Mouse (Mus musculus) mesoderm, embryonic 11.5 days (tissue): ENCODE data around the gene Hsd17b7.

Source experiments
- DNase-seq: peaks from one replicate; pipeline ENCODE4 v3.0.0-alpha.2; 2012; ENCODE audit warnings: low read depth, low spot score

Gene Hsd17b7

DNA sequence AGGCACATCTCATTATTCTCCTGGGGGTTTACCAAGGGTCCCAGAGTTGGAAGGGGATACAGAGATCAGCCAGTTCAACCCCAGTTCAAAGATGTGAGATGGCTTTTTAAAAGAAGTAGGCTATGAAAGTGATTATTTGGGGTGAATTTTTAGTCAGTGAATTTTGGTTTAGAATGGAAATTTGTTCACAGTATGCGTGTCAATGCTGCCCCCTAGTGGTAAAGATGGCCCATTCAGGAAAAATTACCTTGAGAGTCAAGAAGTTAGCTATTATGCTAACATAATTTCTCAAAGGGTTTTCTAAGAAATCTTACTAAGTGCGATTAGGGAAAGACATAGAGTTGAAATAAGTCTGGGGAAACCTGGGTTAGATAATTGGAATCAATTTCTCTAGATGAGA lies 29.7 kb downstream of the Hsd17b7 start:
- DNase-seq = no peak

DNA sequence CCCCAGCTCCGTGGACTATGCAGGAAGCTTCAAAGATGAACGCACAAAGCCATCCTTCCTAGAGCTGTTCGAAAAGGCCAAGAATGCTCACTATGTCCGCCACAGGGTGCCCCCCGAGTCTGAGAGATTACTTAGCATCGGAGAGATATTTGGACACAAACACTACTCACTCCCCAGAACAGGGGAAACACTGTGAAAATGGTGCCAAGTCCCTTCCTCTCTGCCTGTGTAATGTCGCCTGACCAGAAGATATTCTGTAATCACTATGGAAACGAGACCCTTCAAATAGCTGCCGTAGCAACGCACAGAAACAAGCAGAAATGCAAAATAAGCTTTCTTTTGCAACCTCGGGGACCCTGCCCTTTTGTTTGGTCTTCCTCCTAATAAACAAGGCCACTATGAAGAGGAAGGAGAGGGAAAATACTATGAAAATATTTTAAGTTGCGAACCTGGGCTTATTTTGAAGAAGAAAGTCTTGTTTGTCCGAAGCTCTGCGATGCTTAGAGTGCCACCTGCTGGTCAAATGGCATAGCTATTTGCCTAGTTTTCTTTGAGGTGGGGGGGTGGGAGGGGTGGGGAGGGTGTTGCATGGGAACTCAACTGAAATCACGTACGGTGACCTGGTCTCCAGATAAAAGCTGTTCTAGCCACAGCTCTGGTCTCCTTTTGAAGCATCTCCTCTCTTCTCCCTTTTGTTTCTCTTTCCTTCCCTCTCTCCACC lies 34.9 kb downstream of the Hsd17b7 start:
- peak; percentile 65 for DNase-seq

DNA sequence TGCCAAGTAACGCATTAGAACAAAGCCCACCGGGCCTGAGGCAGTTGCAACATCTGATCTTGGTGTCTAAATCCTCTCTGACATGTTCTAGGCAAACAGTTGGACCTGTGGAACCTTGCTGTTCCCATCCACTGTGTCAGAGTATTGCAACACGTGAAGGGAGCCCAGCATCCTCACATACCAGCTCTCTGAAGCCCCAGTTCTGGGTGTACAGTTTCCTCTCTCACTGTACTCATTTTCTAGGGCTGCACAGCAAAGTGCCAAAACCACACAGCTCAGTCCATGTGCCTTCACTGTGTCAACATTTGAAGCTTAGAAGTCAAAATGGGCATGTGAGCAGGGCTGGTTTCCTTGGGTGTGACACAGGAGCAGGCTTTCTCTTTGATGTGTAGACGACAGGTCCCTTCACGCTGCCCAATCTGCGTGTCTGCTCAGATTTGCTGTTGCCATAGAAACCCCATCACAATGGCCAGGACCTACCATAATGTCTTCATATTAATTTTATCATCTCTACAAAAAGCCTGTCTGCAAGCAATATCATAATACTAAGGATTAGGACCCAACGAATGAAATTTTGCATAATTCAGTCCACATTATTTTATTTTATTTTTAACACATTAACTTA lies 36.8 kb downstream of the Hsd17b7 start:
- DNase-seq = no peak

DNA sequence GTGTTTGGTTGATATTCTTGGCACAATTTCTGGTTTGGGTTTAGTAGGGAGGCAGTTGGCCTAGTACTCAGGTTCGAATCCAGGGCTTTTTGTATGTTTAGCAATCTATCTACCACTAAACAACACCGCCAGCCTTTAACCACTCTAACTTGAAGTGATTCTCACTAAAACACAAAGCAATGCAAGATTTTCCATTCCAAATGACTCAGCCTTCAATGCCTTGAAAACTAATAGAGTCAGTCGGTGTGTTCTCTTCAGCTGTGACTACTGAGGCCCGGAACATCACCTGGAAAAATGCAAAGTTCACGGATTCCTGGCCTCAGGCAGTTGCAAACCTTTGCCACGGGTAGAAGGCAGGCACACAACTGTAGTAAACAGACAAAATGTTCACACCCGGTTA lies 37.3 kb downstream of the Hsd17b7 start:
- DNase-seq = no peak

DNA sequence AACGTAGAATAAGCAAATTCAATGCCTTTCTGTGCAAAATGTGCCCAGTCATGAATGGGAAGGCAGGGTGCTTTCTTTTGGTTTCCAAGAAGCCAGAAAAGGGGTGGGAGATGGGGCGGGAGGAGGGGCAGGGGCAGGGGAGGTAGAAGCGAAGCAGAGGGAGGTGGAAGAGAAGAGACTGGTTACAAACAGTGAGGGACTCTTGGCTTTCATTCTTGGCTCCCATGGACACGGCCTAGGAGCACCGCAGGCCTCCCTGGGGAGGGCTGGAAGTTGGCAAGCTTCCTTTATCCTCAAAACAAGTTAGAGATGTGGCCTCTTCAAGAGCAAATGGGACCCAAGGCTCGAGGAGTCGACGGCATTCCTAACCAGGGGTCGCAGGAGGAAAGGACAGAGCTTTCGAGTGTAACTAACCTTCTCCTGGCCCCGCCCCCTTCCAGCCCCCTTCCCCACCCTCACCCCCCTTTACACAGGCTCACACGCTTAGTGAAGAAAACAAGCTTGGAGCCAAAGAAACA lies 40.5 kb downstream of the Hsd17b7 start, which contains the start of gene Ccdc190:
Gene Ccdc190, plus strand, starts transcription at position 195 of the 518 bp plus-strand sequence.
- no peak for DNase-seq

DNA sequence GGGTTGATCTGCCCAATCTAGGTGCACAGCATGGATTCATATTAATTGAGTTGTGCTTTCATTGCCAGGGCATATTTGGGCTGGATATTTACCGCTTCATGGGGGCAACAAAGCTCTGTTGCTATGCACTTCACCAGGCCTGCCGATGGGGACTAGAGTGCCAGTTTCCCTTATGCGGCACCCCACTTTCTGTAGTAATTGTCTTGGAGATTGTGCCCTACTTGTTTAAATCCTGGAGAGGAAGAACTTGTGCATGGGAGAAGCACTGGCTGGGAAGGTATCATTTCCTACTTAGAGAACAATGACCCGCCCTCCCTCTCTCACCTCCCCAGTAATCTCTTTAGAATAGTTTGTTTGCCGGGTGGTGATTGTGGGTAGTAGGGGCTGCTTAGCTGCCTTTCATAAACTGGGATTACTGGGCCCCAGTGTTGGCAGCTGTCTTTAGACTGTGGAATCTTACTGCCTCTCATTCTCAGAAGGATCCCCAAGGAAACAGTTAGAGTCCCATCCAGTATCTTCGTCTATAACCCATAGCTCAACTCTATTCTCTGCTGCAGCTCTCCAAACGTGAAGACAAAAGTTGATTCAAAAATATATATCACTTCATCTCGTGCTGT lies 41.2 kb downstream of the Hsd17b7 start:
- no peak for DNase-seq

DNA sequence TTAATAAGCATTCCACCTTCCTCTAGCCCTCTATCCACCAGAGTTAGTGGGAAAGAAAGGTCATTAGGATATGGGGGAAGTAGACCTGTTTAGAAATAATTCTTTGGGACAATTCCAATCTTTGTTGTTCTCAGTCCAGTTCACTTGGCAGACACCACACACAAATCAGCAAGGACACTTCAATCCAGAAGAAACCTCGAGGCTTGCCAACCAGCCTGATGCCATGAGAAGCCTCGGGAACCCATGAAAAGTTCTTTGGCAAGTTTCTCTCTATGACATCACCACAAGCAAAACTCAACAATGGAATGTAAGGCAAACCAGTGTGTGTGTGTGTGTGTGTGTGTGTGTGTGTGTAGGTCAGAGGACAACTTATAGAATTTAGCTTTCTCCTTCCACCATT lies 44.5 kb downstream of the Hsd17b7 start:
- no peak for DNase-seq

DNA sequence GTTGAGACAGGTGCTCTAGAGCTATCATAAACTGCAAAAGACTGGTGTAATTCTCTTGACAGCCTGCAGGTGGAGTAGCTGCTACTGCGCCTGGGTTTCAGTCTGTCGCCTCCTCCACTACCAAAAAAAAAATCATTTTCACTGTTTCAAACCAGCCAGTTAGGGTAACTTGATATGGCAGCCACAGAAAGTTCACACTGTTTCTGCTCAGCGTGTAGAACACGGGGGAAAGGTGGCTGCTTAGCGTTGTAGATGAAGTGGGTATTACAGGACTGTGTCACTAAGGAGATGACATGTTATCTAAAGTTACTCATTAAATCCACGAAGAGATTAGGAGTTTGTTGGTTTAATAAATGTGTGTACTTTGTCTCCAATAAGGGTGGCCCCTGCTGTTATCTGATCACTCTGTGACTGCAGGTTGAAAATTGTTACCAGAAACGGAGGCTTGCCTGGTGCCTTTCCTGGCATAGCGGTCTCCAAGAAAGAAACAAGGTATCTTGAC lies 47.3 kb downstream of the Hsd17b7 start:
- peak; percentile 61 for DNase-seq

DNA sequence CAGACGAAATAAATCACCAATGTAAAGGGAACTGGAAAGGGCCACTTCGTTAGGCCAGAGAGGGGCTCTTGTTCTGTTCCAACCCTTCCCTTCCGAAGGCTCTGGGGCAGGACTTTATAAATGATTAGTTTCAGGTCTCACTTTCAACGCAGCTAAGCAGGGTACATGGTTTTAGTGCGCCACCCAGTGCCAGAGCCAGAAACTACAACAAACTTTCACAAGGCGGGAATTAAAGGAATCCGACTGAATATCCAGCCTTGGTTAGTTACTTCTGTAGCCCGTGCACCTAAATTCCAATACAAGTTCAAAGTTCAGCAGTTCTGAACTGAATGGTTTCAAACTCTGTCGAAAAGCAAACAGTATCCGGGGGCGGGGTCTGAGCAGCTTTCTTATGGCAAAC lies 49.8 kb downstream of the Hsd17b7 start:
- peak; percentile 87 for DNase-seq

DNA sequence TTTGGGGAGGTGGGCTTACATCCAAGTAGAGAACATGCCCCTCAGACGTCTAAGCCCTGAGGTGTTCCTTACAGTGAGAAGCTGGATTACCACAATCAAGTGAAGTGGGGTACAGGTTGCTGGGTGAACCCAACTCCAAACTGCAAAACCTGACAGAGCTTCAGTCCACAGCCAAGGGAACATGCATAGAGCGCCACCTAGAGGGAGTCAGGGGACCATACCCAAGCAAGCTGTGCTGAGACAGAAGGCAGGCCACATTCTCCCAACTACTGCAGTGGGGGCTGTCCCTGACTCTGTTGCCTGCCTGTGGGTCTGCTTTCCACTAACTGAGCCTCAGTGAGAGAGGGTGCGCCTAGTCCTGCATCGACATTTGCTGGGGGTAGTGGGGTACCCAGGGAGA lies 51.0 kb downstream of the Hsd17b7 start:
- peak; percentile 75 for DNase-seq

DNA sequence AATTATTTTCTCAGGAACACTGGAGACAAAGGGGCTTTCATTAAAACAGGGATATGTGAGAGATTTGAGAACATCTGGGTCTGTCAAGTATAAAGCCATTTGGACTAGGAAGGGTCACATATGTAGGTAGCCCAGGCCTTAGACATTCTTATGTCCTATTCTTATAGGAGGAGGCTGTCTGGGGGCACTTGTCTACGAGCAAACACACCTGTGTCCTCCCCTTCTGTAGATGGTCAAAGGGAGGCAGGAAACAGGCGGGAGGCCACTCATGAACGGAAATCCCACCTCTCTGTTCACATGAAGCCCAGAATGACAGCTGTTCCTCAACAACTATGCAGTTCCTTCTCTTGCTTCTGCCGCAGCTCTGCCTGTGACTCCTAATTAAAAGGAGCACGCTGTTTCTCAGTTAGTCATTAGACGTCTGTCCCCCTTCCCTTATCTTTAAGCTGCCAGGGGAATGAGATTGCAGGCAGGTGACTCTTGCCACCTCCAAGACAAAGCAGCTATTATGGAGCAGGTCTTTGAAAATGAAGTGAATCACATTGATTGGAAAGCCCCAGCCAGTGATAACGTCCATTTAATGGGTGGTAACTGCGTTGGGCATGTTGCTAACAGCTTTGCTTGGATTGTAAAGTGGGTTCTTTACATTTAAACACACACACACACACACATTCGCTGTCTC lies 51.8 kb downstream of the Hsd17b7 start:
- DNase-seq = no peak

DNA sequence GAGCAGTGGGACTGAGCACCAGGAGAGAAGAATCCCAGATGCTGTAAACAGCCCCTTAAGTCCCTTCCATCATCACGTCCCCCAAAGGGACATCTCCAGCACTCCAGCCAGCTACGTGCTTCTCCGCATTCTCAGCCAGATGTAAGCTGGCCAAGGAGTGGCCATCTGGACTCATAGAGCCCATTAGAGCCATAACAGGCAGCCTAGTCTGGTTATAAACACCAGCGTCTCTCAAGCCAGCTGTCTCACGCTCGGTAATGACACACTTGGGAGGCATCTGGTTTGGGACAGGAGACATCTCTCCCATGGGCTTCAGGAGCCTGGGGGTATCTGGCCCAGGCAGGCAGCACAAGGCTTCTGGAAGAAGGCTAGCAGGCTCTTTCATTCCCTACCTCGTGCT lies 52.4 kb downstream of the Hsd17b7 start:
- DNase-seq = peak; percentile 52

DNA sequence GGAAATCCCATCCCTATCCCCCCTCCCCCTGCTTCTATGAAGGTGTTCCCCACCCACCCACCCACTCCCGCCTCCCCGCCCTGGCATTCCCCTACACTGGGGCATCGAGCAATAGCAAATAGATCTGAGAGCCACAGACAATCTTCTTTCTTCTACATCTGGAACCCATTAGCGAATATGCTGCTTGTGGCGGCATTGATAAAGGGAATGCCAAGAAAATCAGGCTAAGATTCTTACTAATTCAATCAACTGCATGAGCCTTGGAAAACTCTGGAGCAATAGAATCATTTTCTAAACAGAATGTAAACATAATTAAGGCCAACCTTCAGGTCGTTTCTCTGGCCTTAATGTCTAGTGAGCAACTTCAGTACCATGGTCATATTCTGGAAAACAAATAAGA lies 57.5 kb downstream of the Hsd17b7 start:
- DNase-seq = no peak

DNA sequence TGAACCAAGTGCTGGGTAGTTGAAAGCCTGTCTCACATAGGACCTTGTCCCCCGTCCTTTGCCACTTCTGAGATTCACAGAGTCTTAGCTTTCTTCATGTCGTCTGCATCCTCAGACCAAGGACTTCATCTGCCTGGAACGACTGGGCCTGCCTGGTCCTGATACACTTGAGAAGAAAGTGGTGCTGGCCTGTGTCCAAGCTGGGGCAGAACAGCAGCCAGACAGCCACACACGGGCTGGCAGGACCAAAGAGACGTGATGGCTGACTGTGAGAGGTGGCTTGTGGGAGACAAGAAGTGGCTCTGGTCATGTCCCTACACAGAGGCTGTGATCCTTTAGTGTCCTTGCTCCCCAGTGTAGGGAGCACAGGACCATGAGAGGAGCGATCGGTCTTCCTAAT lies 58.3 kb downstream of the Hsd17b7 start:
- DNase-seq = no peak

DNA sequence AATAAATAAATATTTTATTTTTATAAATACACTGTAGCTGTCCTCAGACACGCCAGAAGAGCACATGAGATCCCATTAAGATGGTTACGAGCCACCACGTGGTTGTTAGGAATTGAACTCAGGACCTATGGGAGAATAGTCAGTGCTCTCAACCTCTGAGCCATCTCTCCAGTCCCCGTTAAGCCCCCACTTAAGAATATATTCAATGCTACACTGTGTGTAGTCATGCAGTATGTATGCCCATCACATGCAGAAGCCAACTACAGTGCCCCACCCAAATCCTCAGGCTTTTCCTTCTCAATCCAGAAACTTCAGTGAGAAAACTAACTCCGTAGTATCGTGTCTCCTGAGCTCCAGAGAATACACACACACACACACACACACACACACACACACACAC lies 59.4 kb downstream of the Hsd17b7 start:
- DNase-seq = no peak

DNA sequence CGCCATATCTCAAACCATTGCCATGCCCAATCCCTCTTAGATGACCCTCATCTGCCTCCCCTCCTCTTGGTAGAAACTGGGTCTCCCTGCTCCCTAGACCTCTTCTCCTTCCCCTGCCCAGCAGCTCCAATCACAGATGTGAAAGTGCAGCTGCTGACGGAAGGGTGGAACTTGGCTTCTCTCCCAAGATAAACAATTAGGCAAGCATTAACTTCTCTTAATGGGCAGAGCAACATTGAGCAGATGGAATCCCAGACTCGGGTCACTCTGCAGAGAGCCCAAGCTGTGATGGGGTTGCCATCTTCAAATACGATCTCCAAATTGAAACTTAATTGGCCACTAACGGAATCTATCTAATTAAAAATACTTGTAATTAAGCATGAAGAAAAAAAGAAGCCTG lies 59.9 kb downstream of the Hsd17b7 start:
- no peak for DNase-seq

DNA sequence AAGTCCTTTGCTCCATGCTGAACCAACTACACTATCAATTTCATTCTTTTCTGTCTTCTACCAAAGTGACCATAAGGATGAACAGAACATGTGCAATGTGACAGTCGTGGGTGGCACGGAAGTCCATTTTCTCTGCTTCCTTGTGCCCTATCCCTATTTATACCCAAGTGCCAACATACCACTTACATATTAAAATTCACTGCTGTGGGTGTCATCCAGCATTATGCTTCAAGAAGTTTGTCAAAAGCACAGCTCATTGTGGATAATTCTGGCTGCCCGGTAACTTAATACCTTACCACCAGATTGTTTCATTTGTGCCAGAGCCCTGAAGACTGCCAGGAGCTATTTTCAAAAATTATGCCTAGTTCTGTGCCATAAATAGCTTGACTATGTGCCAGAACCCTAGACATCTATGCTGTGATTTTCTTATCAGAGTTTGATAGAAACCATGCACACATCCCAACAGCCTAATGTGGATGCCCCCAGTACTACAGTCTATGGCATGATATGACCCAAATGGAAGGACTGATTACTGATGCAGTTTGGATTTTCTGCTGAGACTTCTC lies 68.2 kb downstream of the Hsd17b7 start:
- no peak for DNase-seq
